32 mouse cellular contexts compared by ENCODE assay signal in the genomic region with DNA sequence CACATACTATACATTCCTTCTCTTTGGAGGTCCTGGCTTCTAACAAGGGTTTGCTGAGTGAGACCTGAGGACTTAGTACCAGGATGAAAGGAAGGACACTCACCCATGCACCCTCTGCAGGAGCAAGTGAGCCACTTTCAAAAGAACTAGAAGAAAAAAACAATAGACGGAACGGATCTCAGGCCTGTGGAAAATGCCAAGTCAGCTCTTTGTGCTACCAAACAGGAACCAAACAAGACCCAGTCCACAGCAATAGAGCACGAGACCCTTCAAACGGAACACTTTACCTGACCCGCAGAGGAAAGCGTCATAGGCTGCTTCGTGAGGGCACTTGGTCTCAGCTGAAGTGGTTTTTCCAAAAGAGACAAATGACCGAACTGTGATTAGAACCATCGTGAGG. TPM values are rescaled to one million over a fixed set of nuclear protein-coding genes. Genes with fewer than 3 reads are reported as not detected.
"Had no signal": no experiment of that assay in that cellular context is flagged by ENCODE, and none has a peak within 500 bp of the region (broad histone marks: within the 10 kb centered on the region; RNA-seq: fewer than 3 reads in every experiment).

No protein-coding gene starts in this region.

- H3K4me2 ChIP-seq: heart, embryonic 11.5 days; heart, embryonic 13.5 days; heart, embryonic 15.5 days; hindbrain, embryonic 13.5 days; hindbrain, embryonic 15.5 days; intestine, embryonic 15.5 days; limb, embryonic 12.5 days; liver, embryonic 11.5 days; liver, embryonic 13.5 days had no signal

- H3K4me1 ChIP-seq: hindbrain, embryonic 13.5 days; hindbrain, embryonic 15.5 days; intestine, embryonic 15.5 days; limb, embryonic 10.5 days; limb, embryonic 12.5 days; liver, embryonic 13.5 days had no signal

- H3K4me3 ChIP-seq: heart, adult 2 months; heart, embryonic 13.5 days; heart, embryonic 15.5 days; hindbrain, embryonic 13.5 days; hindbrain, embryonic 15.5 days; intestine, embryonic 15.5 days; limb, embryonic 10.5 days; limb, embryonic 12.5 days; liver, embryonic 13.5 days had no signal

- DNase-seq: gastrocnemius, postnatal 14 days; gastrocnemius, postnatal 36 days; heart, adult 2 months; heart, postnatal 14 days; heart, postnatal 36 days; kidney, adult 18-20 months; kidney, adult 8-10 months; kidney, postnatal 10 days; kidney, postnatal 36 days; layer of hippocampus, adult 9-11 months; layer of hippocampus, postnatal 36 days; liver; liver, embryonic 13.5 days had no signal

- H3K9ac ChIP-seq: heart, embryonic 13.5 days; heart, embryonic 15.5 days; hindbrain, embryonic 13.5 days; hindbrain, embryonic 15.5 days; intestine, embryonic 15.5 days; limb, embryonic 12.5 days; liver, embryonic 13.5 days had no signal

- H3K36me3 ChIP-seq: hindbrain, embryonic 15.5 days; intestine, embryonic 15.5 days had no signal

- H3K27ac ChIP-seq: heart, adult 2 months; heart, embryonic 13.5 days; heart, embryonic 15.5 days; hindbrain, embryonic 13.5 days; hindbrain, embryonic 15.5 days; hindbrain, postnatal 0 days; intestine, embryonic 15.5 days; limb, embryonic 10.5 days; limb, embryonic 12.5 days; liver, embryonic 13.5 days had no signal

- H3K9me3 ChIP-seq: heart, embryonic 13.5 days; heart, embryonic 15.5 days; hindbrain, embryonic 13.5 days; hindbrain, embryonic 15.5 days; intestine, embryonic 15.5 days; limb, embryonic 10.5 days; limb, embryonic 12.5 days; liver, embryonic 13.5 days had no signal

- H3K27me3 ChIP-seq: heart, embryonic 13.5 days; heart, embryonic 15.5 days; hindbrain, embryonic 13.5 days; hindbrain, embryonic 15.5 days; intestine, embryonic 15.5 days; limb, embryonic 12.5 days; liver, embryonic 13.5 days had no signal

- ATAC-seq: hindbrain, postnatal 0 days; intestine, embryonic 15.5 days; intestine, postnatal 0 days had no signal

RNA-seq across cellular contexts. Expression of a gene that starts 16.2 kb away (rescaled TPM):
- total RNA-seq: hematopoietic stem cell, adult 5-6 weeks; hindbrain, postnatal 0 days; layer of hippocampus, adult 18-20 months; layer of hippocampus, postnatal 14 days; layer of hippocampus, postnatal 36 days; left cerebral cortex, adult 18-20 months had no signal
- polyA plus RNA-seq: heart, embryonic 13.5 days; hindbrain, embryonic 11.5 days; hindbrain, embryonic 13.5 days; hindbrain, embryonic 15.5 days; hindbrain, postnatal 0 days; intestine, embryonic 15.5 days; intestine, postnatal 0 days; kidney, embryonic 14.5 days; kidney, embryonic 16.5 days; liver, embryonic 11.5 days; liver, embryonic 13.5 days had no signal

RNA-seq across cellular contexts. Expression of a gene that starts 18.0 kb away (rescaled TPM):
- total RNA-seq: gastrocnemius, postnatal 36 days; hematopoietic stem cell, adult 5-6 weeks had no signal

RNA-seq across cellular contexts. Expression of a gene that starts 24.1 kb away (rescaled TPM):
- total RNA-seq: hematopoietic stem cell, adult 5-6 weeks had no signal
- polyA plus RNA-seq: hindbrain, embryonic 15.5 days; large intestine, adult 2 months; liver, embryonic 13.5 days had no signal
